Mouse (Mus musculus) intestine, postnatal 0 days (tissue): ENCODE measurements around the gene Carhsp1. TPM values are rescaled to one million over a fixed set of nuclear protein-coding genes. Genes with fewer than 3 reads are reported as not detected.

ENCODE experiments used
- ATAC-seq: fragments of 200-750 bp; cut with Nextera tagmentation; 2 replicates; pipeline ENCODE4 v1.8.0; 2017; ENCODE audit warnings: mild to moderate bottlenecking, moderate TSS enrichment, moderate library complexity
- H3K27ac ChIP-seq: fragments of 300-500 bp; sonication (generic); 2 replicates; pipeline ENCODE4 v1.5.1; 2014; ENCODE audit warnings: mild to moderate bottlenecking, low read depth, low read length, moderate library complexity
- H3K27me3 ChIP-seq: fragments of 300-500 bp; sonication (generic); replicated peaks from 2 replicates; pipeline ENCODE4 v1.6.1; 2014; ENCODE audit warnings: low read length, mixed read lengths; ENCODE audit not compliant: control insufficient read depth, insufficient read depth
- H3K36me3 ChIP-seq: fragments of 300-500 bp; sonication (generic); 2 replicates; pipeline ENCODE4 v1.6.1; 2014; ENCODE audit warnings: mild to moderate bottlenecking, moderate library complexity; ENCODE audit not compliant: control insufficient read depth, insufficient read depth
- H3K4me1 ChIP-seq: fragments of 300-500 bp; sonication (generic); replicated peaks from 2 replicates; pipeline ENCODE4 v1.6.1; 2014; ENCODE audit warnings: antibody characterized with exemption, low read length, mixed read lengths; ENCODE audit not compliant: control insufficient read depth, insufficient read depth
- H3K4me2 ChIP-seq: fragments of 300-500 bp; sonication (generic); replicated peaks from 2 replicates; pipeline ENCODE4 v1.6.1; 2014; ENCODE audit warnings: low read depth, mild to moderate bottlenecking, moderate library complexity
- H3K4me3 ChIP-seq: fragments of 300-500 bp; sonication (generic); 2 replicates; pipeline ENCODE4 v1.5.1; 2014; ENCODE audit warnings: low read depth, low read length
- H3K9ac ChIP-seq: fragments of 300-500 bp; sonication (generic); 2 replicates; pipeline ENCODE4 v1.6.1; 2014; ENCODE audit warnings: mild to moderate bottlenecking, low read depth, low read length
- H3K9me3 ChIP-seq: fragments of 300-500 bp; sonication (generic); 2 replicates; pipeline ENCODE4 v1.6.1; 2016; ENCODE audit warnings: mixed run types; ENCODE audit not compliant: control insufficient read depth
- CTCF ChIP-seq: sonication (generic); IDR thresholded peaks from 2 replicates; pipeline ENCODE4 v1.5.1; 2016; ENCODE audit warnings: low read depth, mild to moderate bottlenecking, control low read depth, antibody characterized with exemption, moderate library complexity
- WGBS: fragments of 180-500 bp; shearing (Covaris S2); extraction: QIAGEN DNeasy Blood & Tissue Kit; methylation state at CpG from one replicate; pipeline ENCODE4 v1.1.7; 2014; 5-methylcytosine and 5-hydroxymethylcytosine counted together
- polyA plus RNA-seq: library from polyadenylated mRNA; unstranded; fragments of >200 nt; fragmentation: Nextera tagmentation; extraction: Ambion mirVana; gene quantifications from 2 replicates; pipeline ENCODE4 v1.2.1, GENCODE M21; 2015

Gene Carhsp1
- polyA plus RNA-seq, 1 experiment from 2014 or later = 43.9 TPM

- H3K4me1 ChIP-seq = no peaks in the 10 kb centered on the region
- no peak for ATAC-seq
- no peak overlapping the region for H3K9ac ChIP-seq
- no peak overlapping the region for H3K27ac ChIP-seq
- no peak overlapping the region for H3K4me3 ChIP-seq
- TF ChIP-seq CTCF = no peak
- 46% methylated on average over 5 of the region's 5 CpGs for WGBS
- no peaks in the 10 kb centered on the region for H3K36me3 ChIP-seq
- no peaks in the 10 kb centered on the region for H3K9me3 ChIP-seq
- no peak overlapping the region for H3K4me2 ChIP-seq
- no peaks in the 10 kb centered on the region for H3K27me3 ChIP-seq
Observed at GRCm38 (mm10) chr16:8678035-8678434, 6.1 kb upstream of the Carhsp1 start.

GRCm38 (mm10) chr16:8676800-8677199, 4.8 kb upstream of the Carhsp1 start:
- Histone ChIP-seq H3K4me3 (no peak overlapping the region), H3K27me3 (no peaks in the 10 kb centered on the region), H3K4me1 (no peaks in the 10 kb centered on the region), H3K9ac (no peak overlapping the region), H3K27ac (no peak overlapping the region), H3K4me2 (no peak overlapping the region), H3K9me3 (no peaks in the 10 kb centered on the region), H3K36me3 (no peaks in the 10 kb centered on the region)
- ATAC-seq = no peak
- 56% methylated on average over 4 of the region's 4 CpGs for WGBS
- peak; percentile 92 for TF ChIP-seq CTCF

DNA sequence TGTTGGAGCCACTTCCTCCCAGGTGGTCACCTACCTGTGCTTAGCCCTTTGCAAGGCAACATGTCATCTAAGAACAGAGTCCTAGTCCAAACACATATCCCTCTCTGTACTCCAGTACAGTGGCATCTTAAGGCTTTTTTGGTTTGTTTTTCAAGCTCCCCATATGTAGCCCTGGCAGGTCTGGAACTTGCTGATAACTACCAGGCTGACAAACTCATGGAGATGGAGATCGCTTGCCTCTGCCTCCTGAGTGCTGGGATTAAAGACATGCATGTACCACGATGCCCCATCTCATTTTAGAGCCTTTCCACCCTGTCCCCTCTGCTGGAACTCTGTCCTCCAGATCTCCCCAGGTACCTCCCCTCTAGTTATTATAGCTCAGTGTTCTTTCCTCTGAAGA, 4.3 kb upstream of the Carhsp1 start:
- no peak overlapping the region for H3K4me3 ChIP-seq
- H3K4me1 ChIP-seq = no peaks in the 10 kb centered on the region
- H3K36me3 ChIP-seq = no peaks in the 10 kb centered on the region
- H3K9me3 ChIP-seq = no peaks in the 10 kb centered on the region
- H3K4me2 ChIP-seq = no peak overlapping the region
- ATAC-seq = no peak
- H3K27ac ChIP-seq = no peak overlapping the region
- H3K9ac ChIP-seq = no peak overlapping the region
- TF ChIP-seq CTCF = no peak
- 83% methylated on average over 2 of the region's 2 CpGs for WGBS
- H3K27me3 ChIP-seq = no peaks in the 10 kb centered on the region

- Histone ChIP-seq H3K36me3 (no peaks in the 10 kb centered on the region), H3K27me3 (no peaks in the 10 kb centered on the region), H3K4me2 (no peak overlapping the region), H3K9ac (no peak overlapping the region), H3K27ac (no peak overlapping the region), H3K9me3 (no peaks in the 10 kb centered on the region), H3K4me3 (no peak overlapping the region), H3K4me1 (peaks cover 2% of the 10 kb centered on the region)
- 62% methylated on average over 8 of the region's 8 CpGs for WGBS
- no peak for ATAC-seq
- no peak for TF ChIP-seq CTCF
Observed at GRCm38 (mm10) chr16:8675559-8675958, 3.6 kb upstream of the Carhsp1 start.

DNA sequence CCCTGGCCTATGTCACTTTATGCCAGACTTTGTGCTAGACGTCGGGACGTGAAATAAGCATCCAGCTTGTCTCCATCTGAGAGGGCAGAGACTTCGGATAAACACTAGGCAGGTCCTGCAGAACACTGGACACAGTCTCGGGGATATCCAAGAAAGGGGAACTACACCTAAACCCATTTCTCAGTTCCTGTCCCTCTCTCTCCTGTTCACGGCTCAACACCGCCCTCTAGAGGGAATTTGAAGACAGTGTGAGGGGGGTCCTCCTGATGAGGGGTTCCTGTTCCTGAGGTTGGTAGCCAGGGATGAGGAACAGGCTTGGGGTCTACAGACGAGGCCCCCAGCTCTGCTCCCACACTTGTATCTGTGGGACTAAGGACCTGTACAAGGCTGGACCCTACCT, 2.2 kb upstream of the Carhsp1 start:
- WGBS = 6% methylated on average over 8 of the region's 8 CpGs
- Histone ChIP-seq H3K4me1 (peaks cover 6% of the 10 kb centered on the region), H3K9ac (no peak overlapping the region), H3K4me2 (peak overlapping the region; percentile 17; the same call in 1 of the 2 replicates), H3K27me3 (no peaks in the 10 kb centered on the region), H3K4me3 (no peak overlapping the region), H3K36me3 (peaks cover under 1% of the 10 kb centered on the region; the same call in 1 of the 2 replicates), H3K9me3 (no peaks in the 10 kb centered on the region), H3K27ac (no peak overlapping the region)
- peak; percentile 91 for TF ChIP-seq CTCF
- no peak for ATAC-seq

GRCm38 (mm10) chr16:8673343-8673742, 1.4 kb upstream of the Carhsp1 start:
- Histone ChIP-seq H3K9me3 (no peaks in the 10 kb centered on the region), H3K27ac (no peak overlapping the region), H3K9ac (no peak overlapping the region), H3K4me3 (no peak overlapping the region), H3K4me2 (no peak overlapping the region), H3K36me3 (peaks cover 7% of the 10 kb centered on the region; the same call in 1 of the 2 replicates), H3K27me3 (no peaks in the 10 kb centered on the region), H3K4me1 (peaks cover 6% of the 10 kb centered on the region)
- 72% methylated on average over 6 of the region's 6 CpGs for WGBS
- no peak for TF ChIP-seq CTCF
- no peak for ATAC-seq

DNA sequence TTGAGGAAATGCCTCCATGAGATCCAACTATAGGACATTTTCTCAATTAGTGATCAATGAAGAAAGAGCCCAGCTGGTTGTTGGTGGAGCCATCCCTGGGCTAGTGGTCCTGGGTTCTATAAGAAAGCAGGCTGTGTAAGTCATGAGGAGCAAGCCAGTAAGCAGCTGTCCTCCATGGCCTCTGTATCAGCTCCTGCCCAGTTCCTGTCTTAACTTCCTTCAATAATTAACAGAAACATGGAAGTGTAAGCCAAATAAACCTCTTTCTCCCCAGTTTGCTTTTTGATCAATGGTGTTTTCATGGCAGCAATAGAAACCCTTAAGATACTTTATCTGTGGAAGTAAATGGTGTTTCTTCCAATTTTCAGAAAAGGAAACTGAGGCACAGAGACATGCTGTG, 856 bp upstream of the Carhsp1 start:
- Histone ChIP-seq H3K27me3 (no peaks in the 10 kb centered on the region), H3K4me3 (no peak overlapping the region), H3K9ac (no peak overlapping the region), H3K36me3 (peaks cover 7% of the 10 kb centered on the region; the same call in 1 of the 2 replicates), H3K9me3 (no peaks in the 10 kb centered on the region), H3K4me2 (peak overlapping the region; percentile 88), H3K27ac (no peak overlapping the region), H3K4me1 (peaks cover 7% of the 10 kb centered on the region)
- TF ChIP-seq CTCF = no peak
- ATAC-seq = no peak
